Mouse (Mus musculus): ENCODE results near the gene Trim72. TPM values are rescaled to one million over a fixed set of nuclear protein-coding genes. Genes with fewer than 3 reads are reported as not detected.
A peak's percentile ranks its signal among the peaks of the same experiment; 100 is the strongest.

The Trim72 gene
- total and polyA plus RNA-seq, 3 experiments, result 0.13 TPM; not detected in 2

GRCm38 (mm10) chr7:127980606-127981005, 23.1 kb upstream of the Trim72 start:
- TF ChIP-seq JUND (conservative IDR thresholded peaks at IDR 0.05; ENCODE audit: low read depth, low read length), result no peak
- TF ChIP-seq TCF12 (IDR thresholded peaks at IDR 0.05; ENCODE audit: low read depth, low read length), result no peak
- TF ChIP-seq E2F4 (IDR thresholded peaks at IDR 0.05; ENCODE audit: insufficient replicate concordance, low read depth, low read length), result no peak
- TF ChIP-seq UBTF (IDR thresholded peaks at IDR 0.05; ENCODE audit: low read depth, low read length), result no peak
- Histone ChIP-seq H3K4me3 (replicated peaks in 1 of 3; ENCODE audit: low read depth in 2 of 3, low read length in 2 of 3, poor library complexity in 1 of 3) (no peak overlapping the region), H3K27ac (ENCODE audit: insufficient read depth, low read depth) (no peak overlapping the region), H3K36me3 (replicated peaks in 1 of 2; ENCODE audit: control insufficient read depth in 1 of 2, insufficient read depth in 1 of 2, low read length in 1 of 2) (peaks cover 72 to 98% of the 10 kb centered on the region in 2 experiments), H3K27me3 (replicated peaks) (no peaks in the 10 kb centered on the region), H3K79me2 (replicated peaks; ENCODE audit: control insufficient read depth, extremely low read depth, insufficient read depth, poor library complexity, severe bottlenecking) (peaks cover 12% of the 10 kb centered on the region), H3K4me1 (ENCODE audit: control insufficient read depth in 1 of 2, insufficient read depth in 2 of 2) (no peaks in the 10 kb centered on the region; a peak in 1 of 4 replicates), H3K4me2 (ENCODE audit: insufficient read depth, low read depth, poor library complexity, severe bottlenecking) (no peak overlapping the region), H3K9ac (ENCODE audit: insufficient read depth, low read depth) (no peak overlapping the region), H3K9me3 (replicated peaks; ENCODE audit: low read length) (no peaks in the 10 kb centered on the region)
- in situ Hi-C loops (cut with MboI; ENCODE audit: low pct_ligation_motif_present, low pct_unique_long_range_greater_than_20kb, low sequenced_read_pairs) (no loop called here), dilution Hi-C loops (cut with MboI; ENCODE audit: extremely low pct_ligation_motif_present, extremely low pct_unique_long_range_greater_than_20kb, low sequenced_read_pairs) (no loop called here)
- DNase-seq (ENCODE audit: extremely low read depth), result no peak

- no peak for DNase-seq (ENCODE audit: extremely low read depth)
- H3K4me2 ChIP-seq (ENCODE audit: insufficient read depth, low read depth, poor library complexity, severe bottlenecking), result no peak overlapping the region
- H3K36me3 ChIP-seq (replicated peaks in 1 of 2; ENCODE audit: control insufficient read depth in 1 of 2, insufficient read depth in 1 of 2, low read length in 1 of 2), result peaks cover 32 to 91% of the 10 kb centered on the region in 2 experiments
- no peak for TF ChIP-seq HCFC1 (IDR thresholded peaks at IDR 0.05; ENCODE audit: low read depth, low read length)
- TF ChIP-seq MAFK (IDR thresholded peaks at IDR 0.05; ENCODE audit: insufficient replicate concordance, low read length), result peak; percentile 63; the same call in 1 of the 2 replicates
- no peak for TF ChIP-seq NELFE (IDR thresholded peaks at IDR 0.05; ENCODE audit: low read depth, low read length)
- TF ChIP-seq ZNF384 (IDR thresholded peaks at IDR 0.05; ENCODE audit: low read depth, low read length), result peak; percentile 63
- H3K27me3 ChIP-seq (replicated peaks), result no peaks in the 10 kb centered on the region
- dilution Hi-C loops (cut with MboI; ENCODE audit: extremely low pct_ligation_motif_present, extremely low pct_unique_long_range_greater_than_20kb, low sequenced_read_pairs) (no loop called here), in situ Hi-C loops (cut with MboI; ENCODE audit: low pct_ligation_motif_present, low pct_unique_long_range_greater_than_20kb, low sequenced_read_pairs) (no loop called here)
- no peak overlapping the region for H3K27ac ChIP-seq (ENCODE audit: insufficient read depth, low read depth)
- peaks cover 2 to 19% of the 10 kb centered on the region in 2 experiments; a peak in 3 of 4 replicates for H3K4me1 ChIP-seq (ENCODE audit: control insufficient read depth in 1 of 2, insufficient read depth in 2 of 2)
- H3K9me3 ChIP-seq (replicated peaks; ENCODE audit: low read length), result no peaks in the 10 kb centered on the region
- no peaks in the 10 kb centered on the region for H3K79me2 ChIP-seq (replicated peaks; ENCODE audit: control insufficient read depth, extremely low read depth, insufficient read depth, poor library complexity, severe bottlenecking)
- H3K9ac ChIP-seq (ENCODE audit: insufficient read depth, low read depth), result no peak overlapping the region
- no peak overlapping the region for H3K4me3 ChIP-seq (replicated peaks in 1 of 3; ENCODE audit: low read depth in 2 of 3, low read length in 2 of 3, poor library complexity in 1 of 3)
Measured at GRCm38 (mm10) chr7:127988904-127989303, 14.8 kb upstream of the Trim72 start.

- H3K36me3 ChIP-seq (replicated peaks in 1 of 2; ENCODE audit: control insufficient read depth in 1 of 2, insufficient read depth in 1 of 2, low read length in 1 of 2), result peaks cover 14 to 82% of the 10 kb centered on the region in 2 experiments
- H3K4me1 ChIP-seq (ENCODE audit: control insufficient read depth in 1 of 2, insufficient read depth in 2 of 2), result peaks cover 2 to 21% of the 10 kb centered on the region in 2 experiments; a peak in 3 of 4 replicates
- no peak overlapping the region for H3K27ac ChIP-seq (ENCODE audit: insufficient read depth, low read depth)
- no peak overlapping the region for H3K4me3 ChIP-seq (replicated peaks in 1 of 3; ENCODE audit: low read depth in 2 of 3, low read length in 2 of 3, poor library complexity in 1 of 3)
- H3K9me3 ChIP-seq (replicated peaks; ENCODE audit: low read length), result no peaks in the 10 kb centered on the region
- in situ Hi-C loops (cut with MboI; ENCODE audit: low pct_ligation_motif_present, low pct_unique_long_range_greater_than_20kb, low sequenced_read_pairs) (loop anchor here (10.0 kb wide), 1 partner anchor 213 kb away; the partner anchor contains the start of gene Cox6a2), dilution Hi-C loops (cut with MboI; ENCODE audit: extremely low pct_ligation_motif_present, extremely low pct_unique_long_range_greater_than_20kb, low sequenced_read_pairs) (no loop called here)
- no peak overlapping the region for H3K9ac ChIP-seq (ENCODE audit: insufficient read depth, low read depth)
- H3K79me2 ChIP-seq (replicated peaks; ENCODE audit: control insufficient read depth, extremely low read depth, insufficient read depth, poor library complexity, severe bottlenecking), result no peaks in the 10 kb centered on the region
- DNase-seq (ENCODE audit: extremely low read depth), result peak; percentile 66
- H3K4me2 ChIP-seq (ENCODE audit: insufficient read depth, low read depth, poor library complexity, severe bottlenecking), result peak overlapping the region; percentile 16; the same call in 1 of the 2 replicates
- no peaks in the 10 kb centered on the region for H3K27me3 ChIP-seq (replicated peaks)
- no peak for TF ChIP-seq KAT2A (IDR thresholded peaks at IDR 0.05; ENCODE audit: insufficient replicate concordance, low read length)
- TF ChIP-seq ETS1 (conservative IDR thresholded peaks at IDR 0.05; ENCODE audit: low read depth, low read length), result no peak
- TF ChIP-seq MEF2A (IDR thresholded peaks at IDR 0.05; ENCODE audit: borderline replicate concordance, low read depth, low read length), result no peak
- TF ChIP-seq ZKSCAN1 (IDR thresholded peaks at IDR 0.05; ENCODE audit: borderline replicate concordance, low read depth, low read length), result no peak
- TF ChIP-seq RCOR1 (conservative IDR thresholded peaks at IDR 0.05; ENCODE audit: low read depth, low read length), result no peak
- no peak for TF ChIP-seq JUN (IDR thresholded peaks at IDR 0.05; ENCODE audit: insufficient read depth, low read depth, low read length)
- TF ChIP-seq CTCF (conservative IDR thresholded peaks at IDR 0.05 in 1 of 2, IDR thresholded peaks at IDR 0.05 in 1 of 2; ENCODE audit: low read depth in 2 of 2, low read length in 2 of 2), result peak; percentile 56 to 72
- no peak for TF ChIP-seq IRF4 (IDR thresholded peaks at IDR 0.05; ENCODE audit: low read depth, low read length)
- TF ChIP-seq ZC3H11A (IDR thresholded peaks at IDR 0.05; ENCODE audit: low read depth, low read length), result no peak
- no peak for TF ChIP-seq MAFK (IDR thresholded peaks at IDR 0.05; ENCODE audit: insufficient replicate concordance, low read length)
- TF ChIP-seq E2F4 (IDR thresholded peaks at IDR 0.05; ENCODE audit: insufficient replicate concordance, low read depth, low read length), result no peak
- TF ChIP-seq SIN3A (IDR thresholded peaks at IDR 0.05; ENCODE audit: low read length), result no peak
- TF ChIP-seq HCFC1 (IDR thresholded peaks at IDR 0.05; ENCODE audit: low read depth, low read length), result no peak
- peak; percentile 27; the same call in 1 of the 2 replicates for TF ChIP-seq CHD2 (IDR thresholded peaks at IDR 0.05; ENCODE audit: low read length)
- no peak for TF ChIP-seq ELF1 (IDR thresholded peaks at IDR 0.05; ENCODE audit: low read depth, low read length)
- TF ChIP-seq CHD1 (IDR thresholded peaks at IDR 0.05; ENCODE audit: low read depth, low read length), result no peak
- TF ChIP-seq MYC (IDR thresholded peaks at IDR 0.05; ENCODE audit: low read depth, low read length), result no peak
- TF ChIP-seq EP300 (IDR thresholded peaks at IDR 0.05; ENCODE audit: low read length), result no peak
Measured at GRCm38 (mm10) chr7:127991643-127992487, 11.9 kb upstream of the Trim72 start.
